Mouse (Mus musculus): ENCODE data around the gene Limd1. TPM values are rescaled to one million over a fixed set of nuclear protein-coding genes. Genes with fewer than 3 reads are reported as not detected.

Gene Limd1
- polyA plus RNA-seq, 1 experiment from 2014 or later, result 16.2 TPM

GRCm38 (mm10) chr9:123467141-123467620, 11.3 kb upstream of the Limd1 start:
- H3K4me3 ChIP-seq, result no peak overlapping the region
- H3K9me3 ChIP-seq, result no peaks in the 10 kb centered on the region
- no peak for ATAC-seq (ENCODE audit: low read depth)
- no peaks in the 10 kb centered on the region for H3K27me3 ChIP-seq
- H3K4me2 ChIP-seq, result no peak overlapping the region
- no peak overlapping the region for H3K9ac ChIP-seq
- H3K36me3 ChIP-seq, result peaks cover 26% of the 10 kb centered on the region
- no peak overlapping the region for H3K27ac ChIP-seq (replicated peaks)
- H3K4me1 ChIP-seq (replicated peaks), result no peaks in the 10 kb centered on the region
- WGBS, result 62% methylated on average over 4 of the region's 4 CpGs

- no peaks in the 10 kb centered on the region for H3K27me3 ChIP-seq
- 77% methylated on average over 5 of the region's 5 CpGs for WGBS
- H3K27ac ChIP-seq (replicated peaks), result no peak overlapping the region
- no peak overlapping the region for H3K4me2 ChIP-seq
- peaks cover 15% of the 10 kb centered on the region for H3K36me3 ChIP-seq
- no peaks in the 10 kb centered on the region for H3K9me3 ChIP-seq
- H3K4me1 ChIP-seq (replicated peaks), result no peaks in the 10 kb centered on the region
- no peak for ATAC-seq (ENCODE audit: low read depth)
- no peak overlapping the region for H3K9ac ChIP-seq
- no peak overlapping the region for H3K4me3 ChIP-seq
These were observed 10.0 kb upstream of the Limd1 start for GRCm38 (mm10) chr9:123468406-123469085.

- Histone ChIP-seq H3K4me2 (no peak overlapping the region), H3K27me3 (no peaks in the 10 kb centered on the region), H3K9me3 (no peaks in the 10 kb centered on the region), H3K4me1 (replicated peaks) (no peaks in the 10 kb centered on the region), H3K27ac (replicated peaks) (no peak overlapping the region), H3K4me3 (no peak overlapping the region), H3K9ac (no peak overlapping the region), H3K36me3 (peaks cover 13% of the 10 kb centered on the region)
- ATAC-seq (ENCODE audit: low read depth), result no peak
These were observed 9.4 kb upstream of the Limd1 start for GRCm38 (mm10) chr9:123469087-123469486.

GRCm38 (mm10) chr9:123473377-123473776, 5.1 kb upstream of the Limd1 start:
- no peak overlapping the region for H3K9ac ChIP-seq
- H3K27ac ChIP-seq (replicated peaks), result no peak overlapping the region
- peaks cover 7% of the 10 kb centered on the region for H3K4me1 ChIP-seq (replicated peaks)
- H3K4me2 ChIP-seq, result no peak overlapping the region
- no peak for ATAC-seq (ENCODE audit: low read depth)
- no peaks in the 10 kb centered on the region for H3K9me3 ChIP-seq
- H3K4me3 ChIP-seq, result no peak overlapping the region
- H3K27me3 ChIP-seq, result no peaks in the 10 kb centered on the region
- H3K36me3 ChIP-seq, result no peaks in the 10 kb centered on the region

- WGBS, result 81% methylated on average over 1 of the region's 1 CpGs
- Histone ChIP-seq H3K27ac (replicated peaks) (no peak overlapping the region), H3K9ac (no peak overlapping the region), H3K4me1 (replicated peaks) (peaks cover 26% of the 10 kb centered on the region), H3K4me3 (no peak overlapping the region), H3K27me3 (no peaks in the 10 kb centered on the region), H3K9me3 (no peaks in the 10 kb centered on the region), H3K4me2 (no peak overlapping the region), H3K36me3 (no peaks in the 10 kb centered on the region)
- no peak for ATAC-seq (ENCODE audit: low read depth)
These were observed 2.9 kb upstream of the Limd1 start for GRCm38 (mm10) chr9:123475569-123475968.

GRCm38 (mm10) chr9:123478031-123478585, 398 bp upstream of the Limd1 start:
- no peak overlapping the region for H3K27ac ChIP-seq (replicated peaks)
- peak overlapping the region; percentile 70 for H3K4me2 ChIP-seq
- peak overlapping the region; percentile 62; the same call in 1 of the 2 replicates for H3K9ac ChIP-seq
- H3K4me3 ChIP-seq, result peak overlapping the region; percentile 54
- H3K27me3 ChIP-seq, result no peaks in the 10 kb centered on the region
- no peaks in the 10 kb centered on the region for H3K36me3 ChIP-seq
- no peaks in the 10 kb centered on the region for H3K9me3 ChIP-seq
- 2% methylated on average over 23 of the region's 29 CpGs for WGBS
- peaks cover 51% of the 10 kb centered on the region for H3K4me1 ChIP-seq (replicated peaks)
- peak; percentile 73 for ATAC-seq (ENCODE audit: low read depth)

- Histone ChIP-seq H3K4me3 (peak overlapping the region; percentile 54), H3K9me3 (no peaks in the 10 kb centered on the region), H3K36me3 (no peaks in the 10 kb centered on the region), H3K9ac (peak overlapping the region; percentile 76), H3K4me2 (peak overlapping the region; percentile 70), H3K27me3 (no peaks in the 10 kb centered on the region), H3K4me1 (replicated peaks) (peaks cover 61% of the 10 kb centered on the region), H3K27ac (replicated peaks) (peak overlapping the region; percentile 54; the same call in 1 of the 2 replicates)
- WGBS, result 18% methylated on average over 17 of the region's 17 CpGs
- peak; percentile 19 for ATAC-seq (ENCODE audit: low read depth)
These were observed 727 bp downstream of the Limd1 start for GRCm38 (mm10) chr9:123479196-123479669.

- peaks cover 61% of the 10 kb centered on the region for H3K4me1 ChIP-seq (replicated peaks)
- no peak for ATAC-seq (ENCODE audit: low read depth)
These were observed 1.4 kb downstream of the Limd1 start for GRCm38 (mm10) chr9:123479876-123480252.

GRCm38 (mm10) chr9:123480253-123480921, 1.9 kb downstream of the Limd1 start:
- H3K4me1 ChIP-seq (replicated peaks), result peaks cover 62% of the 10 kb centered on the region
- peak overlapping the region; percentile 70 for H3K4me2 ChIP-seq
- 82% methylated on average over 18 of the region's 18 CpGs for WGBS
- H3K36me3 ChIP-seq, result no peaks in the 10 kb centered on the region
- H3K27ac ChIP-seq (replicated peaks), result no peak overlapping the region
- peak overlapping the region; percentile 22; the same call in 1 of the 2 replicates for H3K9ac ChIP-seq
- no peak for ATAC-seq (ENCODE audit: low read depth)
- H3K9me3 ChIP-seq, result no peaks in the 10 kb centered on the region
- no peaks in the 10 kb centered on the region for H3K27me3 ChIP-seq
- peak overlapping the region; percentile 54 for H3K4me3 ChIP-seq

More at GRCm38 (mm10) chr9:123479876-123480252, 1.4 kb downstream of the Limd1 start:
- Histone ChIP-seq H3K4me3 (peak overlapping the region; percentile 54), H3K27me3 (no peaks in the 10 kb centered on the region), H3K4me2 (peak overlapping the region; percentile 70), H3K27ac (replicated peaks) (no peak overlapping the region), H3K36me3 (no peaks in the 10 kb centered on the region), H3K9me3 (no peaks in the 10 kb centered on the region), H3K9ac (peak overlapping the region; percentile 76; the same call in 1 of the 2 replicates)
- 92% methylated on average over 8 of the region's 8 CpGs for WGBS

GRCm38 (mm10) chr9:123481136-123481535, 2.6 kb downstream of the Limd1 start:
- Histone ChIP-seq H3K4me1 (replicated peaks) (peaks cover 65% of the 10 kb centered on the region), H3K27ac (replicated peaks) (no peak overlapping the region), H3K36me3 (no peaks in the 10 kb centered on the region; the same call in 1 of the 2 replicates), H3K4me3 (peak overlapping the region; percentile 5; the same call in 1 of the 2 replicates), H3K27me3 (no peaks in the 10 kb centered on the region), H3K9ac (0 out of 2 replicates have a peak overlapping the region, but pooled peaks have one; percentile 3), H3K9me3 (no peaks in the 10 kb centered on the region), H3K4me2 (peak overlapping the region; percentile 70)
- ATAC-seq (ENCODE audit: low read depth), result no peak
- 83% methylated on average over 7 of the region's 7 CpGs for WGBS

- Histone ChIP-seq H3K9ac (no peak overlapping the region), H3K4me2 (no peak overlapping the region), H3K27me3 (no peaks in the 10 kb centered on the region), H3K36me3 (no peaks in the 10 kb centered on the region; the same call in 1 of the 2 replicates), H3K27ac (replicated peaks) (no peak overlapping the region), H3K9me3 (no peaks in the 10 kb centered on the region), H3K4me3 (no peak overlapping the region), H3K4me1 (replicated peaks) (peaks cover 65% of the 10 kb centered on the region)
- no peak for ATAC-seq (ENCODE audit: low read depth)
- 88% methylated on average over 1 of the region's 1 CpGs for whole genome bisulfite sequencing
These were observed 5.1 kb downstream of the Limd1 start for GRCm38 (mm10) chr9:123483598-123483997.

GRCm38 (mm10) chr9:123484830-123485229, 6.3 kb downstream of the Limd1 start:
- Histone ChIP-seq H3K9me3 (no peaks in the 10 kb centered on the region), H3K4me2 (no peak overlapping the region), H3K9ac (no peak overlapping the region), H3K27ac (replicated peaks) (no peak overlapping the region), H3K27me3 (no peaks in the 10 kb centered on the region), H3K4me1 (replicated peaks) (peaks cover 56% of the 10 kb centered on the region), H3K36me3 (no peaks in the 10 kb centered on the region; the same call in 1 of the 2 replicates), H3K4me3 (no peak overlapping the region)
- 100% methylated on average over 3 of the region's 3 CpGs for WGBS
- no peak for ATAC-seq (ENCODE audit: low read depth)

Measured in neural tube, embryonic 13.5 days (tissue).